Mouse (Mus musculus): ENCODE data around the gene Rapgef3.

The Rapgef3 gene

GRCm38 (mm10) chr15:97793386-97794153, 25.8 kb upstream of the Rapgef3 start:
- DNase-seq (ENCODE audit: low spot score) = no peak

GRCm38 (mm10) chr15:97791126-97791700, 23.4 kb upstream of the Rapgef3 start:
- no peak for DNase-seq (ENCODE audit: low spot score)

- peak; percentile 71 for DNase-seq (ENCODE audit: low spot score)
Measured at GRCm38 (mm10) chr15:97789761-97790505, 22.2 kb upstream of the Rapgef3 start.

GRCm38 (mm10) chr15:97788821-97789220, 21.0 kb upstream of the Rapgef3 start:
- DNase-seq (ENCODE audit: low spot score) = no peak

- DNase-seq (ENCODE audit: low spot score) = no peak
Measured at GRCm38 (mm10) chr15:97787799-97788667, 20.3 kb upstream of the Rapgef3 start.

- no peak for DNase-seq (ENCODE audit: low spot score)
Measured at GRCm38 (mm10) chr15:97787148-97787798, 19.5 kb upstream of the Rapgef3 start.

- DNase-seq (ENCODE audit: low spot score) = no peak
Measured at GRCm38 (mm10) chr15:97786412-97787112, 18.8 kb upstream of the Rapgef3 start.

GRCm38 (mm10) chr15:97785731-97786411, 18.1 kb upstream of the Rapgef3 start:
- no peak for DNase-seq (ENCODE audit: low spot score)

GRCm38 (mm10) chr15:97784561-97785161, 16.9 kb upstream of the Rapgef3 start:
- DNase-seq (ENCODE audit: low spot score) = no peak

- DNase-seq (ENCODE audit: low spot score) = peak; percentile 90
Measured at GRCm38 (mm10) chr15:97784092-97784559, 16.4 kb upstream of the Rapgef3 start.

GRCm38 (mm10) chr15:97782749-97783105, 15.0 kb upstream of the Rapgef3 start:
- DNase-seq (ENCODE audit: low spot score) = peak; percentile 90

- peak; percentile 76 for DNase-seq (ENCODE audit: low spot score)
Measured at GRCm38 (mm10) chr15:97781961-97782748, 14.4 kb upstream of the Rapgef3 start.

GRCm38 (mm10) chr15:97780611-97781031, 12.8 kb upstream of the Rapgef3 start:
- DNase-seq (ENCODE audit: low spot score) = no peak

- DNase-seq (ENCODE audit: low spot score) = no peak
Measured at GRCm38 (mm10) chr15:97779576-97779975, 11.8 kb upstream of the Rapgef3 start.

GRCm38 (mm10) chr15:97778311-97779098, 10.7 kb upstream of the Rapgef3 start, which contains the start of gene Slc48a1:
TSS of gene Slc48a1 (plus strand) at chr15:97778520.
- DNase-seq (ENCODE audit: low spot score) = no peak

GRCm38 (mm10) chr15:97776919-97777318, 9.1 kb upstream of the Rapgef3 start:
- DNase-seq (ENCODE audit: low spot score) = no peak

GRCm38 (mm10) chr15:97776514-97776913, 8.7 kb upstream of the Rapgef3 start:
- DNase-seq (ENCODE audit: low spot score) = peak; percentile 83

GRCm38 (mm10) chr15:97773961-97774370, 6.2 kb upstream of the Rapgef3 start:
- DNase-seq (ENCODE audit: low spot score) = no peak

Data from embryo, embryonic 10 days (tissue).